Mouse (Mus musculus) cerebellum, adult 2 months (tissue): ENCODE results near the gene Ube2ql1.

Source experiments
- CTCF ChIP-seq: fragments of 200-500 bp; IDR thresholded peaks from 2 replicates; pipeline ENCODE4 v1.5.1; 2011; ENCODE audit warnings: low read depth, mild to moderate bottlenecking, control low read depth, low read length, moderate library complexity, borderline replicate concordance; ENCODE audit not compliant: insufficient read depth
- POLR2A ChIP-seq: fragments of 200-500 bp; IDR thresholded peaks from 2 replicates; pipeline ENCODE4 v1.6.1; 2011; ENCODE audit warnings: low read length, control low read depth, borderline replicate concordance; ENCODE audit not compliant: insufficient read depth

GRCm38 (mm10) chr13:69772358-69772757, 32.7 kb upstream of the Ube2ql1 start:
- no peak for TF ChIP-seq POLR2A
- TF ChIP-seq CTCF = no peak
